Mouse (Mus musculus): Measurements from ENCODE around the gene Ndufv1. TPM values are rescaled to one million over a fixed set of nuclear protein-coding genes. Genes with fewer than 3 reads are reported as not detected.
"Not testable (repeated sequence)": the region's sequence is repeated elsewhere in the genome, so short reads cannot be mapped to it uniquely, and the experiment has no call there.

The Ndufv1 gene
- polyA plus RNA-seq, 1 experiment from 2014 or later = 255 TPM

GRCm38 (mm10) chr19:4045966-4046865, 33.6 kb upstream of the Ndufv1 start, which contains the start of gene Gstp2:
Gene Gstp2, minus strand, starts transcription at chr19:4046023.
- no peak within 1 kb of the TSS for H3K4me3 ChIP-seq (ENCODE audit: low read depth, low read length)
- H3K27me3 ChIP-seq (replicated peaks; ENCODE audit: control insufficient read depth, insufficient read depth, low read length) = no peaks in the 10 kb centered on the region
- H3K27ac ChIP-seq (ENCODE audit: low read depth, low read length) = peak within 1 kb of the TSS; percentile 88
- no peaks in the 10 kb centered on the region for H3K36me3 ChIP-seq (ENCODE audit: control insufficient read depth, insufficient read depth)
- H3K9me3 ChIP-seq (ENCODE audit: control insufficient read depth) = no peaks in the 10 kb centered on the region
- H3K4me2 ChIP-seq (replicated peaks; ENCODE audit: low read depth) = peak within 1 kb of the TSS; percentile 51
- TF ChIP-seq CTCF (IDR thresholded peaks at IDR 0.05; ENCODE audit: low read depth) = peak; percentile 85
- no peak within 1 kb of the TSS for H3K9ac ChIP-seq (ENCODE audit: low read depth, low read length)
- ATAC-seq = peak; percentile 84
- 19% methylated on average over 16 of the region's 16 CpGs for whole genome bisulfite sequencing
- peaks cover 6% of the 10 kb centered on the region; the same call in 1 of the 2 replicates for H3K4me1 ChIP-seq (replicated peaks; ENCODE audit: control insufficient read depth, insufficient read depth, low read length)

GRCm38 (mm10) chr19:4044109-4044508, 31.5 kb upstream of the Ndufv1 start:
- ATAC-seq; H3K36me3 ChIP-seq (ENCODE audit: control insufficient read depth, insufficient read depth); H3K4me3 ChIP-seq (ENCODE audit: low read depth, low read length); H3K27ac ChIP-seq (ENCODE audit: low read depth, low read length); H3K27me3 ChIP-seq (replicated peaks; ENCODE audit: control insufficient read depth, insufficient read depth, low read length); H3K4me1 ChIP-seq (replicated peaks; ENCODE audit: control insufficient read depth, insufficient read depth, low read length); H3K9ac ChIP-seq (ENCODE audit: low read depth, low read length); H3K9me3 ChIP-seq (ENCODE audit: control insufficient read depth); H3K4me2 ChIP-seq (replicated peaks; ENCODE audit: low read depth): not testable (repeated sequence)
- 85% methylated on average over 5 of the region's 5 CpGs for WGBS

GRCm38 (mm10) chr19:4042124-4042523, 29.5 kb upstream of the Ndufv1 start:
- no peaks in the 10 kb centered on the region for H3K27me3 ChIP-seq (replicated peaks; ENCODE audit: control insufficient read depth, insufficient read depth, low read length)
- no peaks in the 10 kb centered on the region for H3K9me3 ChIP-seq (ENCODE audit: control insufficient read depth)
- H3K27ac ChIP-seq (ENCODE audit: low read depth, low read length) = peak overlapping the region; percentile 52
- WGBS = 39% methylated on average over 14 of the region's 14 CpGs
- peak overlapping the region; percentile 20; the same call in 1 of the 2 replicates for H3K4me3 ChIP-seq (ENCODE audit: low read depth, low read length)
- H3K4me2 ChIP-seq (replicated peaks; ENCODE audit: low read depth) = peak overlapping the region; percentile 48
- peak; percentile 23; the same call in 1 of the 2 replicates for ATAC-seq
- peaks cover 6% of the 10 kb centered on the region; the same call in 1 of the 2 replicates for H3K4me1 ChIP-seq (replicated peaks; ENCODE audit: control insufficient read depth, insufficient read depth, low read length)
- H3K36me3 ChIP-seq (ENCODE audit: control insufficient read depth, insufficient read depth) = no peaks in the 10 kb centered on the region
- H3K9ac ChIP-seq (ENCODE audit: low read depth, low read length) = no peak overlapping the region
- no peak for TF ChIP-seq CTCF (IDR thresholded peaks at IDR 0.05; ENCODE audit: low read depth)

DNA sequence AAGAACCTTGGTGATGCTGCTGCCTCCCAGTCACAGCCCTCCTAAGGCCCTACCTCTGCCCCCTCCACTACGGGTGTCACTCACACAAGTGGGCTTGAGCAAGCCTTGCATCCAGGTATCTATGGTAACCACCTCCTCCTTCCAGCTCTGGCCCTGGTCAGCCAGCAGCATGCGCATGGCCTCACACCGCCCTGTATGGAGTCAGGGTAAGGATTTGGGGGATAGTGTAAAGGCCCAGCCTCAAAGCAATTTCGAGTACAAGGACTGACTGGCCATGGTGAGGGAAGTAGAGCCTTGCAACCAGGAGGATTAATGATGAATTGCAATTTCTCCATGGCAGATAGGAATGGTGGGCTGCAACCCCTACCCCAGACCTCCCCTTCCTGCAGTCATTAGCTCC, 28.9 kb upstream of the Ndufv1 start:
- H3K4me3 ChIP-seq (ENCODE audit: low read depth, low read length) = peak overlapping the region; percentile 20; the same call in 1 of the 2 replicates
- not testable (repeated sequence) for H3K27me3 ChIP-seq (replicated peaks; ENCODE audit: control insufficient read depth, insufficient read depth, low read length); H3K27ac ChIP-seq (ENCODE audit: low read depth, low read length); H3K36me3 ChIP-seq (ENCODE audit: control insufficient read depth, insufficient read depth); ATAC-seq; H3K4me1 ChIP-seq (replicated peaks; ENCODE audit: control insufficient read depth, insufficient read depth, low read length); H3K9ac ChIP-seq (ENCODE audit: low read depth, low read length); H3K9me3 ChIP-seq (ENCODE audit: control insufficient read depth)
- peak overlapping the region; percentile 48 for H3K4me2 ChIP-seq (replicated peaks; ENCODE audit: low read depth)
- 85% methylated on average over 3 of the region's 4 CpGs for WGBS

GRCm38 (mm10) chr19:4040941-4041340, 28.3 kb upstream of the Ndufv1 start:
- not testable (repeated sequence) for H3K4me3 ChIP-seq (ENCODE audit: low read depth, low read length); H3K27ac ChIP-seq (ENCODE audit: low read depth, low read length); H3K4me1 ChIP-seq (replicated peaks; ENCODE audit: control insufficient read depth, insufficient read depth, low read length); H3K9me3 ChIP-seq (ENCODE audit: control insufficient read depth); H3K36me3 ChIP-seq (ENCODE audit: control insufficient read depth, insufficient read depth); ATAC-seq; H3K27me3 ChIP-seq (replicated peaks; ENCODE audit: control insufficient read depth, insufficient read depth, low read length); H3K9ac ChIP-seq (ENCODE audit: low read depth, low read length); H3K4me2 ChIP-seq (replicated peaks; ENCODE audit: low read depth)
- whole genome bisulfite sequencing = 92% methylated on average over 5 of the region's 5 CpGs

DNA sequence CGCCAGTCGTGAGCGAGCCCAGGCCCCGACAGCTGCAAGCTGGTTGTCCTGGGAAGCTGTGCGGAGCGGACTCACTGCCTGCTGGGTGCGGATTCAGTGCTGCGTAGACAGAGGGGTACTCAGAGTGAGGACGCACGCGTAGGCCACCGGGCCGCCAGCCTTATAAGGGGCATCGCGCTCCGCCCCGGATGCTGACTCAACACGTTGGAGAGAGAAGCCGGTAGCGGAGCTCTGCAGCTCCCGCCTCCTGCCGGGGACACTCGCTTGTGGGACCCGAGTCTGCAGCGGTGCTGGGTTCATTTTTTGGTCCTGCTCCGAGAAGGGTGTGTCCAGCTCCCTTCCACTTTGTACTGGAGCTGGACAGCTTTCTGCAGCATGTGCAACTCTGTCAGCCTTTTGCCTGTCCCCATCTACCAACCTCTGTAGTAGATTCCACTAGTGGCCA, 25.2 kb upstream of the Ndufv1 start, which contains the start of gene Gstp1:
Gene Gstp1, minus strand, starts transcription at position 198 of the 445 bp plus-strand sequence.
- Histone ChIP-seq H3K9ac (ENCODE audit: low read depth, low read length) (peak within 1 kb of the TSS; percentile 59), H3K27ac (ENCODE audit: low read depth, low read length) (peak within 1 kb of the TSS; percentile 65), H3K9me3 (ENCODE audit: control insufficient read depth) (no peaks in the 10 kb centered on the region), H3K4me1 (replicated peaks; ENCODE audit: control insufficient read depth, insufficient read depth, low read length) (peaks cover 8% of the 10 kb centered on the region; the same call in 1 of the 2 replicates), H3K4me3 (ENCODE audit: low read depth, low read length) (peak within 1 kb of the TSS; percentile 53), H3K27me3 (replicated peaks; ENCODE audit: control insufficient read depth, insufficient read depth, low read length) (no peaks in the 10 kb centered on the region), H3K4me2 (replicated peaks; ENCODE audit: low read depth) (peak within 1 kb of the TSS; percentile 71), H3K36me3 (ENCODE audit: control insufficient read depth, insufficient read depth) (no peaks in the 10 kb centered on the region)
- peak; percentile 56 for TF ChIP-seq CTCF (IDR thresholded peaks at IDR 0.05; ENCODE audit: low read depth)
- under 1% methylated on average over 26 of the region's 26 CpGs for WGBS
- ATAC-seq = peak; percentile 38

- H3K27me3 ChIP-seq (replicated peaks; ENCODE audit: control insufficient read depth, insufficient read depth, low read length); ATAC-seq; H3K9me3 ChIP-seq (ENCODE audit: control insufficient read depth); H3K36me3 ChIP-seq (ENCODE audit: control insufficient read depth, insufficient read depth); H3K4me1 ChIP-seq (replicated peaks; ENCODE audit: control insufficient read depth, insufficient read depth, low read length): not testable (repeated sequence)
- H3K4me3 ChIP-seq (ENCODE audit: low read depth, low read length) = peak overlapping the region; percentile 53
- peak overlapping the region; percentile 59 for H3K9ac ChIP-seq (ENCODE audit: low read depth, low read length)
- H3K27ac ChIP-seq (ENCODE audit: low read depth, low read length) = peak overlapping the region; percentile 65
- WGBS = 18% methylated on average over 7 of the region's 8 CpGs
- peak overlapping the region; percentile 71 for H3K4me2 ChIP-seq (replicated peaks; ENCODE audit: low read depth)
These were observed 24.7 kb upstream of the Ndufv1 start for GRCm38 (mm10) chr19:4037154-4037787.
